Mouse (Mus musculus): ENCODE measurements around the gene Add3. TPM values are rescaled to one million over a fixed set of nuclear protein-coding genes. Genes with fewer than 3 reads are reported as not detected.

Add3 gene
- polyA plus RNA-seq, 1 experiment from 2014 or later = 119 TPM

GRCm38 (mm10) chr19:53230942-53231815, 90.9 kb downstream of the Add3 start:
- no peak overlapping the region for H3K27ac ChIP-seq (ENCODE audit: low read depth)
- H3K4me3 ChIP-seq (ENCODE audit: low read depth, low read length) = no peak overlapping the region
- WGBS = 78% methylated on average over 11 of the region's 11 CpGs
- H3K9ac ChIP-seq = no peak overlapping the region
- ATAC-seq (ENCODE audit: insufficient read depth) (no peak), DNase-seq (peak; percentile 26)
- no peak overlapping the region for H3K4me2 ChIP-seq
- no peaks in the 10 kb centered on the region for H3K4me1 ChIP-seq (ENCODE audit: insufficient read depth)
- TF ChIP-seq CTCF (IDR thresholded peaks at IDR 0.05; ENCODE audit: low read depth) = no peak
- no peaks in the 10 kb centered on the region for H3K27me3 ChIP-seq (ENCODE audit: insufficient read depth, low read length)
- H3K9me3 ChIP-seq (ENCODE audit: low read depth, low read length) = no peaks in the 10 kb centered on the region
- peaks cover 71% of the 10 kb centered on the region for H3K36me3 ChIP-seq (ENCODE audit: insufficient read depth)

- Histone ChIP-seq H3K4me1 (ENCODE audit: insufficient read depth) (no peaks in the 10 kb centered on the region), H3K9ac (no peak overlapping the region), H3K9me3 (ENCODE audit: low read depth, low read length) (no peaks in the 10 kb centered on the region), H3K4me2 (no peak overlapping the region), H3K4me3 (ENCODE audit: low read depth, low read length) (no peak overlapping the region), H3K36me3 (ENCODE audit: insufficient read depth) (peaks cover 72% of the 10 kb centered on the region), H3K27ac (ENCODE audit: low read depth) (no peak overlapping the region), H3K27me3 (ENCODE audit: insufficient read depth, low read length) (no peaks in the 10 kb centered on the region)
- ATAC-seq (ENCODE audit: insufficient read depth) (no peak), DNase-seq (no peak)
- WGBS = 90% methylated on average over 7 of the region's 7 CpGs
- TF ChIP-seq CTCF (IDR thresholded peaks at IDR 0.05; ENCODE audit: low read depth) = no peak
Observed at GRCm38 (mm10) chr19:53233586-53233985, 93.3 kb downstream of the Add3 start.

- no peak for DNase-seq
- no peaks in the 10 kb centered on the region for H3K27me3 ChIP-seq (ENCODE audit: insufficient read depth, low read length)
- no peak overlapping the region for H3K4me3 ChIP-seq (ENCODE audit: low read depth, low read length)
- no peak overlapping the region for H3K9ac ChIP-seq
- 76% methylated on average over 6 of the region's 6 CpGs for WGBS
- H3K4me2 ChIP-seq = no peak overlapping the region
- no peak for TF ChIP-seq CTCF (IDR thresholded peaks at IDR 0.05; ENCODE audit: low read depth)
- no peak overlapping the region for H3K27ac ChIP-seq (ENCODE audit: low read depth)
- peaks cover 92% of the 10 kb centered on the region for H3K36me3 ChIP-seq (ENCODE audit: insufficient read depth)
- H3K4me1 ChIP-seq (ENCODE audit: insufficient read depth) = no peaks in the 10 kb centered on the region
- ATAC-seq (ENCODE audit: insufficient read depth) = no peak
- H3K9me3 ChIP-seq (ENCODE audit: low read depth, low read length) = no peaks in the 10 kb centered on the region
Observed at GRCm38 (mm10) chr19:53241806-53242205, 101.6 kb downstream of the Add3 start.

GRCm38 (mm10) chr19:53243956-53244355, 103.7 kb downstream of the Add3 start:
- no peak for TF ChIP-seq CTCF (IDR thresholded peaks at IDR 0.05; ENCODE audit: low read depth)
- Histone ChIP-seq H3K4me1 (ENCODE audit: insufficient read depth) (no peaks in the 10 kb centered on the region), H3K9ac (no peak overlapping the region), H3K4me3 (ENCODE audit: low read depth, low read length) (no peak overlapping the region), H3K9me3 (ENCODE audit: low read depth, low read length) (no peaks in the 10 kb centered on the region), H3K27ac (ENCODE audit: low read depth) (no peak overlapping the region), H3K27me3 (ENCODE audit: insufficient read depth, low read length) (no peaks in the 10 kb centered on the region), H3K4me2 (no peak overlapping the region), H3K36me3 (ENCODE audit: insufficient read depth) (peaks cover 82% of the 10 kb centered on the region)
- ATAC-seq (ENCODE audit: insufficient read depth) (no peak), DNase-seq (no peak)
- 76% methylated on average over 10 of the region's 10 CpGs for WGBS

- WGBS = 56% methylated on average over 2 of the region's 2 CpGs
- no peak for ATAC-seq (ENCODE audit: insufficient read depth)
- TF ChIP-seq CTCF (IDR thresholded peaks at IDR 0.05; ENCODE audit: low read depth) = no peak
Observed at GRCm38 (mm10) chr19:53247558-53247957, 107.3 kb downstream of the Add3 start.

GRCm38 (mm10) chr19:53248023-53248494, 107.8 kb downstream of the Add3 start:
- DNase-seq = peak; percentile 90
- no peak overlapping the region for H3K4me2 ChIP-seq
- H3K36me3 ChIP-seq (ENCODE audit: insufficient read depth) = peaks cover 52% of the 10 kb centered on the region
- peak; percentile 63; the same call in 1 of the 2 replicates for ATAC-seq (ENCODE audit: insufficient read depth)
- H3K9ac ChIP-seq = no peak overlapping the region
- H3K4me1 ChIP-seq (ENCODE audit: insufficient read depth) = no peaks in the 10 kb centered on the region
- H3K4me3 ChIP-seq (ENCODE audit: low read depth, low read length) = no peak overlapping the region
- 16% methylated on average over 11 of the region's 11 CpGs for WGBS
- no peak overlapping the region for H3K27ac ChIP-seq (ENCODE audit: low read depth)
- no peaks in the 10 kb centered on the region for H3K27me3 ChIP-seq (ENCODE audit: insufficient read depth, low read length)
- H3K9me3 ChIP-seq (ENCODE audit: low read depth, low read length) = no peaks in the 10 kb centered on the region
- peak; percentile 94 for TF ChIP-seq CTCF (IDR thresholded peaks at IDR 0.05; ENCODE audit: low read depth)

More at GRCm38 (mm10) chr19:53247558-53247957, 107.3 kb downstream of the Add3 start:
- Histone ChIP-seq H3K36me3 (ENCODE audit: insufficient read depth) (peaks cover 57% of the 10 kb centered on the region), H3K27ac (ENCODE audit: low read depth) (no peak overlapping the region), H3K4me1 (ENCODE audit: insufficient read depth) (no peaks in the 10 kb centered on the region), H3K9me3 (ENCODE audit: low read depth, low read length) (no peaks in the 10 kb centered on the region), H3K4me2 (no peak overlapping the region), H3K4me3 (ENCODE audit: low read depth, low read length) (no peak overlapping the region), H3K27me3 (ENCODE audit: insufficient read depth, low read length) (no peaks in the 10 kb centered on the region), H3K9ac (no peak overlapping the region)
- no peak for DNase-seq

GRCm38 (mm10) chr19:53251015-53251414, 110.8 kb downstream of the Add3 start:
- Histone ChIP-seq H3K9ac (no peak overlapping the region), H3K9me3 (ENCODE audit: low read depth, low read length) (no peaks in the 10 kb centered on the region), H3K27me3 (ENCODE audit: insufficient read depth, low read length) (no peaks in the 10 kb centered on the region), H3K36me3 (ENCODE audit: insufficient read depth) (peaks cover 26% of the 10 kb centered on the region), H3K4me1 (ENCODE audit: insufficient read depth) (no peaks in the 10 kb centered on the region), H3K4me2 (no peak overlapping the region), H3K27ac (ENCODE audit: low read depth) (no peak overlapping the region), H3K4me3 (ENCODE audit: low read depth, low read length) (no peak overlapping the region)
- DNase-seq = no peak
- no peak for TF ChIP-seq CTCF (IDR thresholded peaks at IDR 0.05; ENCODE audit: low read depth)
- no peak for ATAC-seq (ENCODE audit: insufficient read depth)
- WGBS = 86% methylated on average over 7 of the region's 7 CpGs

Data from lung, embryonic 14.5 days (tissue).